Mouse (Mus musculus) cerebellum, adult 2 months (tissue): ENCODE data around the gene Ccdc124.

Source experiments
- CTCF ChIP-seq: fragments of 200-500 bp; IDR thresholded peaks from 2 replicates; pipeline ENCODE4 v1.5.1; 2011; ENCODE audit warnings: low read depth, mild to moderate bottlenecking, control low read depth, low read length, moderate library complexity, borderline replicate concordance; ENCODE audit not compliant: insufficient read depth
- POLR2A ChIP-seq: fragments of 200-500 bp; IDR thresholded peaks from 2 replicates; pipeline ENCODE4 v1.6.1; 2011; ENCODE audit warnings: low read length, control low read depth, borderline replicate concordance; ENCODE audit not compliant: insufficient read depth

DNA sequence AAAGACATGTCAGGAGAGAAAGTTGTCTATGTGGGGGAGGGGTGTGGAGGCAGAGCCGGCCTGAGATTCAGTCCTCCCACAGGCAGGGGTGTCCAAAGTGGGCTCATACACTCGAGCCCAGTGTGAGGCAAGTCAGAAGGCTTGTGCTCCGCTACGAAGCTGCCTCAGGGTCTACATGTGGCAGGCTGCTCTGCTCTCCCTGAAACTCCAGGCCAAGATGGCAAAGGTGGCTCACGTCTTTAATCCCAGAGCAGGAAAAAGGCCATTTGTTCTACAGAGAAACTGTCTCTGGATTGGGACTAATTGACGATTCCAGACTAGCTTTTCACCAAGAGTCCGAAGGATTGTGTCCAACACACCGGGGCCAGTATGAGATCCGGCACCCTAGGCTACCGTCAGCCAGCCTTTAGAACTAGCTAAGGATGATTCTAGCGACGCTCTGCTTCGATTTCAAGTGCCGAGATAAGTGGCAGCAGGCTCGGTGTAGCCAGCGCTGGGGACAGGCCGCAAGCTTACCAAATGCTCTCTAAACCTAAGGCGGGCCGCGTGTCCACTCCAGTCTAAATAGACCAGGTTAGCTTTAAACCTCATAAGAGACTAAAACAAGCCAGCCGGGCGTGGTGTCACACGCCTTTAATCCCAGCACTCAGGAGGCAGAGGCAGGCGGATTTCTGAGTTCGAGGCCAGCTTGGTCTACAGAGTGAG lies 22.7 kb upstream of the Ccdc124 start:
- TF ChIP-seq CTCF (no peak), POLR2A (no peak)
